Mouse (Mus musculus): ENCODE results near the gene Rufy4.

DNA sequence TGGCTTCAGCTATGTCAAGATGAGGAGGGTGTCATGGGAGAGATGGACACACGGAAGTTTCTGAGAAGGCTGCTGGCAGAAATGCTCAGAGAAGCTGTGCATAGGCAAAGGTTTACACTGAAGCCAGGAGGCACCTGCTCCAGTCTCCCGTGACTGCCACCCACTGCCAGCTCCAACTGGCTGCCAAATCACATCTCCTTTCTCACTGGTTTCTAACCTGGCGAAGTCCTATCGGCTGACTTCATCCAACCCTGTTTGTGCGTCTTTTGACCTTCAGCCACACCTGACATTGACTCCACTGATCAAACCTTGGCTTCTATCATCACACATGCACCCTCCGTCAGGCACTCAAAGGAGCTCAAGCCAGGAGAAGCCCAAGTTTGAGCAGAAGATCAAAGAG is 7.5 kb upstream of the Rufy4 start:
- TF ChIP-seq CTCF (IDR thresholded peaks at IDR 0.05; ENCODE audit: low read depth) (no peak), EP300 (IDR thresholded peaks at IDR 0.05; ENCODE audit: low read depth) (no peak)

All from liver, postnatal 0 days (tissue).